Mouse (Mus musculus) neural tube, embryonic 13.5 days (tissue): ENCODE measurements around the gene Pak4. TPM values are rescaled to one million over a fixed set of nuclear protein-coding genes. Genes with fewer than 3 reads are reported as not detected.

Experiments used
- ATAC-seq: fragments of 200-750 bp; cut with Nextera tagmentation; 2 replicates; pipeline ENCODE4 v1.8.0; 2017; ENCODE audit warnings: low read depth, mild to moderate bottlenecking, moderate TSS enrichment, moderate library complexity
- H3K27ac ChIP-seq: fragments of 300-500 bp; sonication (generic); replicated peaks from 2 replicates; pipeline ENCODE4 v1.5.1; 2015; ENCODE audit warnings: moderate library complexity, mild to moderate bottlenecking, inconsistent platforms
- H3K27me3 ChIP-seq: fragments of 300-500 bp; sonication (generic); 2 replicates; pipeline ENCODE4 v1.6.1; 2015; ENCODE audit warnings: mild to moderate bottlenecking, inconsistent platforms
- H3K36me3 ChIP-seq: fragments of 300-500 bp; sonication (generic); 2 replicates; pipeline ENCODE4 v1.6.1; 2015; ENCODE audit warnings: mild to moderate bottlenecking, inconsistent platforms
- H3K4me1 ChIP-seq: fragments of 300-500 bp; sonication (generic); replicated peaks from 2 replicates; pipeline ENCODE4 v1.6.1; 2015; ENCODE audit warnings: inconsistent platforms
- H3K4me2 ChIP-seq: fragments of 300-500 bp; sonication (generic); 2 replicates; pipeline ENCODE4 v1.6.1; 2015; ENCODE audit warnings: inconsistent platforms, mild to moderate bottlenecking, moderate library complexity
- H3K4me3 ChIP-seq: fragments of 300-500 bp; sonication (generic); 2 replicates; pipeline ENCODE4 v1.5.1; 2015; ENCODE audit warnings: mild to moderate bottlenecking, inconsistent platforms
- H3K9ac ChIP-seq: fragments of 300-500 bp; sonication (generic); 2 replicates; pipeline ENCODE4 v1.6.1; 2015; ENCODE audit warnings: moderate library complexity, mild to moderate bottlenecking, inconsistent platforms
- H3K9me3 ChIP-seq: fragments of 300-500 bp; sonication (generic); 2 replicates; pipeline ENCODE4 v1.6.1; 2016; ENCODE audit warnings: inconsistent platforms
- WGBS: fragments of 180-500 bp; shearing (Covaris S2); methylation state at CpG from one replicate; pipeline ENCODE4 v1.1.7; 2015; 5-methylcytosine and 5-hydroxymethylcytosine counted together
- polyA plus RNA-seq: library from polyadenylated mRNA; unstranded; fragments of >200 nt; fragmentation: Nextera tagmentation; extraction: Ambion mirVana; gene quantifications from 2 replicates; pipeline ENCODE4 v1.2.1, GENCODE M21; 2015

Pak4 gene
- polyA plus RNA-seq, 1 experiment from 2014 or later, result 20.2 TPM

- peaks cover 77% of the 10 kb centered on the region for H3K4me1 ChIP-seq
- no peaks in the 10 kb centered on the region for H3K36me3 ChIP-seq
- H3K27me3 ChIP-seq, result no peaks in the 10 kb centered on the region
- 76% methylated on average over 6 of the region's 6 CpGs for WGBS
- H3K4me2 ChIP-seq, result no peak overlapping the region
- no peak for ATAC-seq
- H3K9ac ChIP-seq, result 0 out of 2 replicates have a peak overlapping the region, but pooled peaks have one; percentile 17
- H3K4me3 ChIP-seq, result no peak overlapping the region
- H3K27ac ChIP-seq, result no peak overlapping the region
- H3K9me3 ChIP-seq, result no peaks in the 10 kb centered on the region
Observed at GRCm38 (mm10) chr7:28585001-28585400, 13.0 kb downstream of the Pak4 start.

DNA sequence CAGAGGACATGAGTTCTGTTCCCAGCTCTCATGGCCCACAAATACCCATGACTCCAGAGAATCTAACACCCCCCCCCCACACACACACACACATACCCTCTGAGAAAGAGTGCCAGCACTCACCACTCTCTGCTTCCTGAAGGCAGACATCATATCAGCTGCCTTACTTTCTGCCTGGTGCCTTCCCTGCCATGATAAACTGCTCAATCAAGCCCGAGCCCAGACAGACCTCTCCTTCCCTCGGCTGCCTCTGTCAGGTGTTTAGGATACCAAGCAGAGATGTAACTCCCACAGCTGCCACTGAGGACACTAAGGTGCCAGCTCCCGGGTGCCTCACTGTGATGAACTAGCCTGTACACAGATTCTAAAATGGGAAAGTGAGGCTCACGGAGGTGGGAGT lies 13.5 kb downstream of the Pak4 start:
- Histone ChIP-seq H3K9ac (0 out of 2 replicates have a peak overlapping the region, but pooled peaks have one; percentile 17), H3K9me3 (no peaks in the 10 kb centered on the region), H3K36me3 (no peaks in the 10 kb centered on the region), H3K27ac (no peak overlapping the region), H3K4me1 (peaks cover 82% of the 10 kb centered on the region), H3K4me2 (no peak overlapping the region), H3K27me3 (no peaks in the 10 kb centered on the region), H3K4me3 (no peak overlapping the region)
- no peak for ATAC-seq
- WGBS, result 74% methylated on average over 4 of the region's 4 CpGs

GRCm38 (mm10) chr7:28583570-28584344 lies 14.2 kb downstream of the Pak4 start:
- Histone ChIP-seq H3K9me3 (no peaks in the 10 kb centered on the region), H3K9ac (no peak overlapping the region), H3K27ac (0 out of 2 replicates have a peak overlapping the region, but pooled peaks have one; percentile 65), H3K4me1 (peaks cover 82% of the 10 kb centered on the region), H3K36me3 (no peaks in the 10 kb centered on the region), H3K4me2 (no peak overlapping the region), H3K4me3 (no peak overlapping the region), H3K27me3 (no peaks in the 10 kb centered on the region)
- no peak for ATAC-seq
- WGBS, result 81% methylated on average over 8 of the region's 8 CpGs

DNA sequence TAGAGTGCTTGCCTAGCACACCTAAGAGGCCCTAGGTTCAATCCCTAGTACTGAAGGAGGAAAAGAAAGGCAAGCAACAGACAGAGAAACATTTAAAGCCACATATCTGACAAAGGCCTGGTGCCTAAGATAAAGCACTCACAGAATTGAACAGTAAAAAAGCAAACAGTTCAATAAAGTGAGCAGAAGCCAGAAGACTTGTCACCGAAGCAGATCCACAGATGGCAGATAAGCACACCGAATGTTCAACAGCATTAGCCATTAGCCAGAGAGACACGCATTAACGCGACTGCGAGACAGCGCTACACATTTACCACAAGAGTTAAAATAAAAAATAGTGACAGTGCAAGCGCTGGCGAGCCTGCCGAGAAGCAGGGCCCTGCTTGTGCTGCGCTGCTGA lies 15.1 kb downstream of the Pak4 start:
- Histone ChIP-seq H3K27me3 (no peaks in the 10 kb centered on the region), H3K4me1 (peaks cover 77% of the 10 kb centered on the region), H3K36me3 (no peaks in the 10 kb centered on the region), H3K4me2 (no peak overlapping the region), H3K9me3 (no peaks in the 10 kb centered on the region), H3K4me3 (no peak overlapping the region), H3K9ac (no peak overlapping the region), H3K27ac (peak overlapping the region; percentile 65)
- no peak for ATAC-seq
- WGBS, result 63% methylated on average over 11 of the region's 11 CpGs

DNA sequence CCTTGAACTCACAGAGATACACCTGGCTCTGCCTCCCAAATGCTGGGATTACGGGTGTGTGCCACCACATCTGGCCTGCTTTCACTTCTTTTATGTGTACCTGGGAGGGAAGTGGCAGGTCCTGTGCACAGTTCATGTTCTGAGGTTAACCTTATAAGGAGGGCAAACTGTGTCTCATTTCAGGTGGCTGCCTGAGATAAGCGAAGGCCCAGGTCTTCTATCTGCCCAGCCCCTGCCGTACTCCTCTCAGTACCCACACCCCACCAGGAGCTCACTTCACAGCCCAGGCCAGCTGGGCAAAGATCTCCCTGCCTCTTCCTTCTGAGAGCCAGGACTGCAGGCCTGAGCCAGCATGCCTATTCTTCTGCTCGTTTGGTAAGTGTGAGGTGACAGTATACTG lies 16.3 kb downstream of the Pak4 start:
- WGBS, result 86% methylated on average over 4 of the region's 4 CpGs
- Histone ChIP-seq H3K9me3 (no peaks in the 10 kb centered on the region), H3K36me3 (no peaks in the 10 kb centered on the region), H3K9ac (no peak overlapping the region), H3K27me3 (no peaks in the 10 kb centered on the region), H3K4me2 (no peak overlapping the region), H3K4me1 (peaks cover 77% of the 10 kb centered on the region), H3K4me3 (no peak overlapping the region), H3K27ac (no peak overlapping the region)
- no peak for ATAC-seq

DNA sequence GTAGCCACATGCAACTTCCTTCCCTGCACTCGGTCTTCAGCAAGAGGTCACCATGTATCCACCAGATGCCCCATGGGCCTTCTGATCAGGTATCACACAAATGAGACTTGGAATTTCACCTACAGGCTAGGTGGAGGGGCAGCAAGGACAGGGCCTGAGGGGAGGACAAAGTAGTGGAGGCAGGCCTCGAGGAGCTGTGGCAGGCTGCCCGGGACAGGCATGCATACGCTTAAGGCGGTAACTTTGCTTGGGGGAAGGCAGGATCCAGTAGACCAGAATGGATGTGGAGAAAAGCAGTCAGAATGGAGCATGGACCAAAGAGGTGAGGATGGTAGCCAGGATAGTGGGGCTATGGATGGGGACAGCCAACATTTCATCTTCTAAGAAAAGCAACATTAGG lies 18.2 kb downstream of the Pak4 start:
- Histone ChIP-seq H3K27ac (no peak overlapping the region), H3K27me3 (no peaks in the 10 kb centered on the region), H3K4me2 (no peak overlapping the region), H3K36me3 (no peaks in the 10 kb centered on the region), H3K9me3 (no peaks in the 10 kb centered on the region), H3K4me3 (no peak overlapping the region), H3K4me1 (peaks cover 68% of the 10 kb centered on the region), H3K9ac (0 out of 2 replicates have a peak overlapping the region, but pooled peaks have one; percentile 41)
- WGBS, result 77% methylated on average over 5 of the region's 5 CpGs
- ATAC-seq, result no peak

DNA sequence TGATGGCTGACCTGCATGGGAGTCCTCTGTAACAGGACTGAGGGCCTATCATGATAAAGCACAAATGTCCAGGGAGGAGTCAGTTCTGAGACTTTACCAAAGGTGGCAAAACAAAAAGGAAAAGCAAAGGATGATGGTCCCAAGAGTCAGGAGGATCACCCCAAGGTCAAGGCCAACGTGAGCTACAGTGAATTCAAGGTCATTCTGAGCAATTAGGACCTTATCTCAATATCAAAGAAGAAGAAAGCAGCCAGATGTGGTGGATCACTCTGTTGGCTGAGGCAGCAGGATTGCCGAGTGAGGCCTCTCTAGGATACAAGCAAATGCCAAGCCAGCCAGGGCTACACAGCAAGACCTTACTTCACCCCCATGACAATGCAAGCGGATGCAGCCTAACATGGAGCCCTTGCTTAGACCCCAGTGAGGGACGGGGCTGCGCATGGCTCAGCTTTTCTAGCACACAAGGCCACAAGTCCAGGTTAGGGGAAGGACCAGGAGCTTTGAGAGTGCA lies 19.4 kb downstream of the Pak4 start:
- H3K4me3 ChIP-seq, result no peak overlapping the region
- H3K9ac ChIP-seq, result no peak overlapping the region
- no peaks in the 10 kb centered on the region for H3K9me3 ChIP-seq
- H3K36me3 ChIP-seq, result no peaks in the 10 kb centered on the region
- H3K27me3 ChIP-seq, result no peaks in the 10 kb centered on the region
- no peak for ATAC-seq
- H3K4me2 ChIP-seq, result no peak overlapping the region
- H3K4me1 ChIP-seq, result peaks cover 56% of the 10 kb centered on the region
- no peak overlapping the region for H3K27ac ChIP-seq
- 87% methylated on average over 5 of the region's 5 CpGs for WGBS

GRCm38 (mm10) chr7:28577826-28578542 lies 20.0 kb downstream of the Pak4 start:
- peaks cover 50% of the 10 kb centered on the region for H3K4me1 ChIP-seq
- H3K4me2 ChIP-seq, result no peak overlapping the region
- H3K9ac ChIP-seq, result no peak overlapping the region
- no peak overlapping the region for H3K27ac ChIP-seq
- WGBS, result 91% methylated on average over 9 of the region's 9 CpGs
- H3K4me3 ChIP-seq, result no peak overlapping the region
- ATAC-seq, result no peak
- H3K36me3 ChIP-seq, result no peaks in the 10 kb centered on the region
- H3K9me3 ChIP-seq, result no peaks in the 10 kb centered on the region
- H3K27me3 ChIP-seq, result no peaks in the 10 kb centered on the region

DNA sequence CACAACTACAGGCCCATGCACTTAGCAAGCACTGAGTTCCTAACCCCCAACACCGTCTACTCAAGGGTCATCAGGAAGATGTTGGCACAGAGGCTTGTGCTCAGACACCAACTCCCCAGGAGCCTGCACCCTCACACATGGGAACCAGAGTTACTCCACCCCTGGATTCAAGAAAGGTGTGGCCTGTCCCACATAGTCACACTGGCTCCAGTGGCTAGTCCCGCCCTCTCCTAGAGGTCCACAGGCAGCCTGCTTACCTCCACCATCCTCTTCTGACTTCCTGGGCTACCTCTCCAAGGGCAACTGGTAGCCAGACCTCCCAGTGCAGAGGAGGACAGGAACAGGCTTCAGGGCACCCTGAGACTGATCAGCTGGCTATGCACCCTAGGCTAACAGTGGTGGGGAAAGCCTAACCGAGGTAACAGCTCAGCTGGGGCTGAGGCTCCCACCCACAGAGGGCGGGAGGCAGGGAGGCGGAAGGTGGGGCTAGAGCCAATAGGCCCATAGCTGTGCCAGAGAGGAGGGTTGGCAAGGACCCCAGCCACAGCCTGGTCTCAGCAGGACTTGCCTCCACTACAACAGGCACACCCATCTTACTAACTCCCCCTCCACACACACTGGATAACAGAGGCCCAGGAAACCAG lies 21.6 kb downstream of the Pak4 start:
- peak; percentile 46; the same call in 1 of the 2 replicates for ATAC-seq
- WGBS, result 74% methylated on average over 5 of the region's 5 CpGs
- no peak overlapping the region for H3K4me2 ChIP-seq
- no peaks in the 10 kb centered on the region for H3K9me3 ChIP-seq
- H3K4me3 ChIP-seq, result no peak overlapping the region
- H3K36me3 ChIP-seq, result no peaks in the 10 kb centered on the region
- H3K27ac ChIP-seq, result no peak overlapping the region
- H3K9ac ChIP-seq, result 0 out of 2 replicates have a peak overlapping the region, but pooled peaks have one; percentile 47
- no peaks in the 10 kb centered on the region for H3K27me3 ChIP-seq
- peaks cover 59% of the 10 kb centered on the region for H3K4me1 ChIP-seq

GRCm38 (mm10) chr7:28575597-28575996 lies 22.4 kb downstream of the Pak4 start:
- peaks cover 64% of the 10 kb centered on the region for H3K4me1 ChIP-seq
- no peak overlapping the region for H3K27ac ChIP-seq
- no peaks in the 10 kb centered on the region for H3K36me3 ChIP-seq
- H3K9ac ChIP-seq, result no peak overlapping the region
- no peak overlapping the region for H3K4me2 ChIP-seq
- ATAC-seq, result no peak
- 97% methylated on average over 11 of the region's 11 CpGs for WGBS
- H3K9me3 ChIP-seq, result no peaks in the 10 kb centered on the region
- H3K27me3 ChIP-seq, result no peaks in the 10 kb centered on the region
- no peak overlapping the region for H3K4me3 ChIP-seq

GRCm38 (mm10) chr7:28573236-28573635 lies 24.7 kb downstream of the Pak4 start:
- Histone ChIP-seq H3K9me3 (no peaks in the 10 kb centered on the region), H3K4me1 (peaks cover 52% of the 10 kb centered on the region), H3K27me3 (no peaks in the 10 kb centered on the region), H3K4me2 (no peak overlapping the region), H3K4me3 (no peak overlapping the region), H3K27ac (no peak overlapping the region), H3K36me3 (0 out of 2 replicates have a peak, but pooled peaks cover 3% of the 10 kb centered on the region), H3K9ac (no peak overlapping the region)
- no peak for ATAC-seq
- 97% methylated on average over 3 of the region's 3 CpGs for WGBS

DNA sequence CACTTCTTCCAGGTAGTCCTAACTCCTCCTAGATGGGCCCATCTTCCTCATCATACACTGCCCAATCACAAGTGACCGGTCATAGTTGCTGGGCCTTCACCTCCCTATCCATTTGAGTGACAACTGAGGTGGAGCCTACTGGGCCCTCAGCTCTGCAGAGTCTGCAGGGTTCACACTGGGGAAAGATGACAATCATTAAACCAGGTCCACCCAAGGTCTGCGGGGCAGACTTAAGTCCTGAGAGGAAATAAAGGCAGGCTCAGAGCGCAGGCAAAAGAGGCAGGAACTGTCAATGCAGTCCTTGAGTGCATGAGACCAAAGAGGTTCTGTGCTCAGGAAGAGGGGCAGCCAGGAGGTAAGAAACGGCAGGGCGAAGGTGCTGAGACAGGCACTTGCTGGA lies 25.3 kb downstream of the Pak4 start:
- Histone ChIP-seq H3K4me3 (no peak overlapping the region), H3K9me3 (no peaks in the 10 kb centered on the region), H3K4me2 (no peak overlapping the region), H3K36me3 (peaks cover 7% of the 10 kb centered on the region), H3K27me3 (no peaks in the 10 kb centered on the region), H3K9ac (no peak overlapping the region), H3K27ac (no peak overlapping the region), H3K4me1 (peaks cover 49% of the 10 kb centered on the region)
- ATAC-seq, result no peak
- WGBS, result 92% methylated on average over 5 of the region's 5 CpGs
